Mouse (Mus musculus): Measurements from ENCODE around the gene Fgf15.

Gene Fgf15

DNA sequence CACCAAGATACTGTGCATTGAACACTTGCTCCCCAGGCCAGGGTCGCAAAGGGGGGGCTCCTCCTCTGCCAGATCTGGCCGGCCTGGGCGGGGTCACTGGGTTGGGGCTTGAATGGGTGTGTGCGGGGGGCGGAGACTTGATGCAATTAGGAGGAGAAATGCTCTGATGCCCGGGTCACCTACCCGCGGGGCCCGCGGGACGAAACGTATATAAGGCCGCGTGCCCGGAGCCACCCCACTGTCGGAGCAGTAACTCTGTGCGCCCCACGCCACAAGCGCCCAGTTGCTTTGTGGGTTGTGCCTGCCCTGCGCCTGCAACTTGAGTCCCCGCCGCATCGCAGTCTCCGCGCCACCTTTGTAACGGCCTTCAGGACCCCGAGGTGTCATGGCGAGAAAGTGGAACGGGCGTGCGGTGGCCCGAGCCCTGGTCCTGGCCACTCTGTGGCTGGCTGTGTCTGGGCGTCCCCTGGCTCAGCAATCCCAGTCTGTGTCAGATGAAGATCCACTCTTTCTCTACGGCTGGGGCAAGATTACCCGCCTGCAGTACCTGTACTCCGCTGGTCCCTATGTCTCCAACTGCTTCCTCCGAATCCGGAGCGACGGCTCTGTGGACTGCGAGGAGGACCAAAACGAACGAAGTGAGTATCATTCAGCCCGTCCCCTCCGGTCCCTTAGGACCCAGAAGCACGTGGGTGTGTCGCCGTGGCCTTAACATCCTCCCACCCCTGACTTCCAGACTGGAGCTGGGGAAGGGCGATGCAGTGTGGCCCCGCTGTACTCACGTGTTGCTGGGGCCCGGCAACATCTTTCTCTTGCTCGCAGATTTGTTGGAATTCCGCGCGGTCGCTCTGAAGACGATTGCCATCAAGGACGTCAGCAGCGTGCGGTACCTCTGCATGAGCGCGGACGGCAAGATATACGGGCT lies at the start of gene Fgf15:
TSS of gene Fgf15 (plus strand) at position 238 of the 925 bp plus-strand sequence.
- ATAC-seq (ENCODE audit: insufficient number of reproducible peaks, low FRiP score, low TSS enrichment), result no peak

DNA sequence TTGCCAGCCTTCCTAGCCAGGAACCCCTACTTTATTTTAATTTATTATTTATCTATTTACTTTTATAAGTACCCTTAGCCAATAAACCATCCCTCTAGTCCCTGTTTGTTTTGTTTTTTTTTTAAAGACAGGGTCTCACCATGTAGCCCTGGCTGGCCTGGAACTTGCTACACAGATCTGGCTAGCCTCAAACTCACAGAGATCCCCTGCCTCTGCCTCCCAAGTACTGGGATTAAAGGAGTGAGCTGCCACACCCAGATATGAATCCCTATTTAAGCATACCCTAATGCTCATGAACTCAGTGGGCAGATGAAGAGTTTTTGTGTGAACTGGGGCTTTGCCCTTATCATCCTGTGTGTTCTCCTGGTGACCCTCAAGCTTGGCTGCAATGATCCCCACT lies 49.3 kb upstream of the Fgf15 start, which contains the start of gene Fgf4:
TSS of gene Fgf4 (plus strand) at position 301 of the 400 bp plus-strand sequence.
- ATAC-seq (ENCODE audit: insufficient number of reproducible peaks, low FRiP score, low TSS enrichment), result no peak

DNA sequence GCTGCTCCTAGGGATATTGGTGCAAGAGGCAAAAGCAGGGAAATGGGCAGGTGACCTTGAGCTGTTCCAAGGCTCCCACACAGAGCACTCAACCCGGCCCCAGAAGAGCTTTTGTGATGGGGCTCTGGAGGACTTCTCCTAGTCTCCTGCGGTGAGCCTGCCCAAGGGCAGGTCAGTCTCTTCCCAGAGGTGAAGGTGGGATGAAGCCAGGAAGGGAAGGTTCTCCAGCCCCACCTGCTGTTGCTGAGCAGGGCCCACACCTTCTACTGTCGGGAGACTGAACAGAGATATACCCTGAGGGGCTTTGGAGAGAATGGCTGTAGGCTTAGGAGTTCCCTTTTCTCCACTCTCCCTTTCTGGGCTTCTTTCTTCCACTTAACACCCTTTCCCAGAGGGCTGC lies 45.0 kb upstream of the Fgf15 start:
- no peak for ATAC-seq (ENCODE audit: insufficient number of reproducible peaks, low FRiP score, low TSS enrichment)

DNA sequence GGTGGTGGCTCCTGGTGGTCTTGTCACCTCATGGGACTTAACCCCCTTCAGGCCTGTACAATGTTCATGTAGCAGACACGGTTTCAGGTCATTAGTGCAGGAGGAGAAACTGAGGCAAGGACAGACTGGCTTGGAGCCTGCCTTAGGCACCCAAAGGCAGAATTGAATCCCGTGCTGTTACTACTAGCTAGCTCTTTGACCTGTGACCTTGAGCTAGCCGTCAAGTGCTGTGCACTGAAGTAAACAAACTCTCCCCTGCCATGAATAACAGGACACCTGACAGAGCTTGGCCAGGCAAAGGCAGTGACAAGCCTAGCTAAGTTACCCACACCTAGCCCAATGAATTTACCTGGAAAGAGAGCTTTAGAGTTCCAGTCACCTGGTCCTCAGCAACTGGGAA lies 41.4 kb upstream of the Fgf15 start:
- ATAC-seq (ENCODE audit: insufficient number of reproducible peaks, low FRiP score, low TSS enrichment), result no peak

DNA sequence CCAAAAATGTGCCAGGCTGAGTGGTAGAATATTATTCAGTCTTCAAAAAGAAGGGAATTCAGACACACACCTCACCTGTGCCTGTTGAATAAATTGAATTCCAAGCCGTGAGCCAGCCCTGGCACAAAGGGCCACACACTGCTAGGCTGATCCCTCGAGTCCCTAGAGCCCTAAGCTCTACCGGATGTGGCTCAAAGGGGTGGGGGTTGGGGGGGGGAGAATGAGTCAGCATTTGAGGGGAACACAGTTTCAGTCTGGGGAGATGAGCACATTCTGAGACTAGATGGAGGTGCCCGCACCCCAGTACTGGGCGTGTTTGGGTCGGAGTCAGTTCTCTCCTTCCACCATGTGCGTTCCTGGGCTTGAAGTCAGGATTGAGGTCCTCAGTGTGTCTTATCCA lies 39.2 kb upstream of the Fgf15 start:
- ATAC-seq (ENCODE audit: insufficient number of reproducible peaks, low FRiP score, low TSS enrichment), result no peak

DNA sequence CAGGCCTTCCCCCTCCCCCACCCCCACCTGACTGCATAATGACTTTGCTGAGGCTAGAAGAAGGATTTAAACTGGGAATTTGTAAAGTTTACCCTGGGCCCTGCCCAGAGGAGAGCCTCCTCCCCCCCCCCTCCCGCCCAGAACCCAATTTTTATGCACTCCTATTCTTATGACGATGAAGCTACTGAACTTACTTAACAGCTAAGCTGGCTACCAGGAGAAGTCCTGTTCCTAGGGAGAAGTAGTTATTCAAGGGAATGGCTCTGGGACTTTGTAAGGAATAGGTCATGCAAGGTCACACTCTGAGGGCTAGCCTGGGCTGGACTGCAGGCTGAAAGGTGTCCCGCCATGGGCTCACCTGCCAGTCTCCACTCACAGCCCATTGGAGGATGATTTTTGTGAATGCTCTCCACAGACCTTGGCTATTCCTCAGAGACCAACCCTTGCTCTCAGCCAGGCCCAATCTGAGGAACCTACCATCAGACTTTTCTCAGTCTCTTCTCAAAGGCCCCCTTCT lies 38.4 kb upstream of the Fgf15 start:
- no peak for ATAC-seq (ENCODE audit: insufficient number of reproducible peaks, low FRiP score, low TSS enrichment)

DNA sequence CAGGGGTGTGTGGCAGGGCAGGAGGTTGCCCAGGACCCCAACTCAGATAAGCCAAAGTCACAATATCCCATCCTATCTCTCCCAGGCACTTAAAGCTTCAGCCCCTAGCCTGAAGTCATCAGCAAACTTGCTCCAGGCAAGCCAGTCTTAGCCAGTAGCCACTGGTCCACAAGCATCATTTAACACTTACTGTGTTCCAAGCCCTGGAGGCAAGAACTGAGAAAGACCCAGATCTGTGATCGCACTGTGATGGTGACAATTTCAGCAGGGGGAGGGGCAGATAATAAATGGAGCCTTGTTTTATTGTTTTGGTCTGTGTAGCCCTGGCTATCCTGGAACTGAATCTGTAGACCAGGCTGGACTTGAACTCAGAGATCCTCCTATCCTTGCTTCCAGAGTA lies 37.6 kb upstream of the Fgf15 start:
- no peak for ATAC-seq (ENCODE audit: insufficient number of reproducible peaks, low FRiP score, low TSS enrichment)

DNA sequence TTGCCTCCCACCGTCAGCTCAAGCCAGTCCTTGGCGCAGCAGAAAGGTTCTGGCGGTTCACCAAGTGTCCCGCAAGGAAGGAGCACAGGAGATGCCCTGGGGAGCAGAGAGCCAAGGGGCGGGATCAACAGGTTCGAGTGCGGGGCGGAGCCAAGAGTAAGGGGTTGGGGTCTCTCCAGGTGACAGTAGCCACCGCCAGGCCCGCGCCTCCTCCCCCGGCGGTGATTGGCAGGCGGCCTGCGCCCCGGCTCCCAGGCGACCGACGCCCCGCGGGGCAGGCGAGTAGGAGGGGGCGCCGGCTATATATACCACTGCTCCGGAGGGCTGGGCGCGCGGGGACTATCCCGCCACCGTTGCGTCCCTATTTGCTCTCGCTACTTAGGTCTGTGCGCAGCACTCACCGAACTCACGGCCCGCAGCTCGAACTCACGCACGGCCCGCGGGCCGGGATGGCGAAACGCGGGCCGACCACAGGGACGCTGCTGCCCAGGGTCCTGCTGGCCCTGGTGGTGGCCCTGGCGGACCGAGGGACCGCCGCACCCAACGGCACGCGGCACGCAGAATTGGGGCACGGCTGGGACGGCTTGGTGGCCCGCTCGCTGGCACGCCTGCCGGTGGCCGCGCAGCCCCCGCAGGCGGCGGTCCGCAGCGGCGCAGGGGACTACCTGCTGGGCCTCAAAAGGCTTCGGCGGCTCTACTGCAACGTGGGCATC lies 35.1 kb upstream of the Fgf15 start:
- ATAC-seq (ENCODE audit: insufficient number of reproducible peaks, low FRiP score, low TSS enrichment), result no peak

DNA sequence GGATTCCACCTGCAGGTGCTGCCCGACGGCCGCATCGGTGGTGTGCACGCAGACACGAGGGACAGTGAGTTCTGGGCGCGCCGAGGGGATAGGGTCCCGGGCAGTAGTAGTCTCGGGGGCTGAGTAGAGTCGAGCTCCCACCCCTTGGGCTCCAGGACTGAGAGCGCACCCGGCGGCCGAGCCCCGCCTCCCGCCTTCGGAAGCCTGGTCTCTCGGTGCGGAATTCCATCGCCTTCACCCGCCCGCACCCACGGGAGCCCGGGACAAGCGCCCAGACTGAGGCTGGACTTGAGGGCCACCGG lies 34.6 kb upstream of the Fgf15 start:
- no peak for ATAC-seq (ENCODE audit: insufficient number of reproducible peaks, low FRiP score, low TSS enrichment)

DNA sequence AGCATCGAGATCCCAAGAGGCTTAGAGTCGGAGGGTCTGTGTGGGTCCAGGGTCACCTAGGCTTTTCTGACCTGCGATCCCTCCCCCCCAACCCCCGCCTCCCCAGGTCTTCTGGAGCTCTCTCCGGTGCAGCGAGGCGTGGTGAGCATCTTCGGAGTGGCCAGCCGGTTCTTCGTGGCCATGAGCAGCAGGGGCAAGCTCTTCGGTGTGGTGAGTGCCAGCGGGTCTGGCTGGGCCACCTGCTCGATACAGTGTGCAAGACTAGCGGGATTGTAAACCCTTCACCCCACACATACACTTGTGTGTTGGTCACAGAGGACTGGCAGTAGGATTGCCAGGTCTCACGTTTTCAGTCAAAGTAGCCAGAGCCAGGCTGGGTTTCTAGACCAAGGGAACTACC lies 34.2 kb upstream of the Fgf15 start:
- ATAC-seq (ENCODE audit: insufficient number of reproducible peaks, low FRiP score, low TSS enrichment), result no peak

DNA sequence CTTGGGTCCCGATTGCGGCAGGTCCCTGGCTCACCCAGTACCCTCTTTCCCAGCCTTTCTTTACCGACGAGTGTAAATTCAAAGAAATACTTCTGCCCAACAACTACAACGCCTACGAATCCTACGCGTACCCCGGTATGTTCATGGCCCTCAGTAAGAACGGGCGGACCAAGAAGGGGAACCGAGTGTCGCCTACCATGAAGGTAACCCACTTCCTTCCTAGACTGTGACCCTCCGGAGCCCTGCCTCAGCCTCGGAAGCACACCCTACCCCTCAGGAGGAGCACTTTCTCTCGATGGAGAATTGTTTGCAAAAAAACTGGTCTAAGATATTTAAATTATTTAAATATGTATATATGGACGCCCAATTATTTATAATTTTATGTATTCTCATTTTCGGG lies 33.6 kb upstream of the Fgf15 start:
- no peak for ATAC-seq (ENCODE audit: insufficient number of reproducible peaks, low FRiP score, low TSS enrichment)

DNA sequence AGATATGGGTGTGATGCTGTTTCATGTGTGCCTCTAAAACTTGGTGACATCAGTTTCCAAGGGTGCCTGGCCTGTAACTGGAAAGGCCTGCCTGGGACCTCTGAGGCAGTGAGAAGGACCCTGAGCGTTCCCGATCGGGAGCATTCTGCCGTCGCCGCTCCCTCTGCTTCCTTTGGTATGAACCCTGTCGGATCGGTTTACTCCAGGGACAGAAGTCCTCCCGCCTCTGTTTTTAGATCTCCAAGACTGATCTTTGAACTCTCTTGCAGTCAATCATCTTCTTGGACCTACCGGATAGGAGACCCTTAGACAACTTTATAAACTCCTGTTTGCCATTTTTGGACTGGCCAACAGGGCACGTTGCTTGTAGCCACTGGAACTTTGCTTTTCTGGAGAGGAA lies 33.1 kb upstream of the Fgf15 start:
- ATAC-seq (ENCODE audit: insufficient number of reproducible peaks, low FRiP score, low TSS enrichment), result no peak

DNA sequence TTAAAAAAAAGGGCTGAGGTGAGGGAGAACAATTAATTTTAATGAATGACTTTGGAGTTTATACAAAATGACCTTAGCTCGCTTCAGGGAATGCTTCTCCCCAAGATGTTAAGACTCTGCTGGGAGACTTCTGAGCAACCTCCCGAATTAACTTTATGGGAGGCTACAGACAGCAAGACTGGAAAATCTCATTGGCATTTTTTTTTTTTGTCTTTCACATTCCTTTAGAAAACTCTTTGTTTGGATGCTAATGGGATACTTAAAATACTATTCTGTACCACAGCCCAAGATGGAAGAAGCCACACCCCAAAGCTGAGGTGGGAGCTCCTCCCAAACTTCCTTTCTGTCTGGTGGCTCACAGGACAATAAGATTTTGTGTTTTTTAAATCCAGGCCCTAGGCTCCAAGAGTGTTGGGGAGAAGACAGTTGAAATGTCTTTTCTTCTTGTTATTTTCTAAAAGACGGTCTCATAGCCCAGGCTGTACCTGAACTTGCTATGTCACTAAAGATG lies 32.1 kb upstream of the Fgf15 start:
- no peak for ATAC-seq (ENCODE audit: insufficient number of reproducible peaks, low FRiP score, low TSS enrichment)

DNA sequence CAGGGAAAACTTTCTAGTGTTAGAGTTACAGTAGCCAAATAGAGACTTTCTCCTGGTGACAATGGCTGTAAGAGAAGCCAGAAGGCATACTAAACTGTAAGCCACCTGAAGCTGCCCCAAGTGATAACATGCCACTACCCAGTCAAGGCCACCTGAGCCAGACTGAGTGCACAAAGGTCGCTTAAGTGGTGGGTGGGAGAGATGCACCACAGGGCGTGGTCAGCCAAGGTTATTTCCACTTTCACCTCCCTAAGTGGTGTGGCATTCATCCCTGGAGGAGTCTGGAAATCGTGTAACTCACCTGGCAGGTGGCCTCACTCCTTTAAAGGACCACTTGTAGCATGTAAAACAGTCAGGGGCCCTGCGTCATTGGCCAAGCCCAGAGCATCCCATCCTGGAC lies 29.2 kb upstream of the Fgf15 start:
- ATAC-seq (ENCODE audit: insufficient number of reproducible peaks, low FRiP score, low TSS enrichment), result no peak

DNA sequence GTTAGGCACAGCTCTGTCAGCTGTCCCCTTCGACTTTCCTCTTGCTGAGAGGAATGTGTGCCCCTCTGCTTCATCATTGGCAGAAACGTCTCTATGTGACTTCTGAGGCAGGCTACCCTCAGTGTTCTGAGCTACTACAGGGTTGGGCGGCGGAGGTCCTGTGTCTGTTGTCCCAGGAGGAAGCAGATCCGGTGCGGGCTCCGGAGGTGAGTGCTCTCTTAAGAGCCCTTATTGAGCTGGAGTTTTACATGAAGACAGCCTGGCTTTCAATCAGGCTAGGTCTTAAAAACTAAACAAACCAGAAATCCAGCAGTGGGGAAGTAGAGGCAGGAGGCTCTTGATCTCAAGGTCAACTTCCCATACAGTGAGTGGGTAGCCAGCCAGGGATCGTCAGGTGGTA lies 28.7 kb upstream of the Fgf15 start:
- no peak for ATAC-seq (ENCODE audit: insufficient number of reproducible peaks, low FRiP score, low TSS enrichment)

DNA sequence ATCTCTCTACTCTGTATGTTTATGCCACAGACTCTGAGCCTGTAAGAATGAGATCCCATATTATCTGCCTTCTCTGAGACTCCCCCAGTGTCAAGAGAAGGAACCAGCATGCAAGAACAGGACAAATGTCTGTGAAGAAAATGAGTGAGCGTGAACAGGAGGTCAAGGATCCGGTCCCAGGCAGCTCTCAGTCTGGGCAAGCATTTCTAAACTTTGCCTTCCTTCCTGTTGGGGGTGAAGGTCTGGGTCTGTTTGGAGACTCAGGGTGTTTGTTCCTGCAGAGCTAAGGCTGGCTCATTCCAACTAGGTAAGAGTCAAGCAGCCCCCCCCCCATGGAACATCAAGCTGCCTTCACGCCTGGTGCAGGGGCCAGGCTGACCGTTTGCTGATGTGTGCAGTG lies 23.9 kb upstream of the Fgf15 start:
- no peak for ATAC-seq (ENCODE audit: insufficient number of reproducible peaks, low FRiP score, low TSS enrichment)

DNA sequence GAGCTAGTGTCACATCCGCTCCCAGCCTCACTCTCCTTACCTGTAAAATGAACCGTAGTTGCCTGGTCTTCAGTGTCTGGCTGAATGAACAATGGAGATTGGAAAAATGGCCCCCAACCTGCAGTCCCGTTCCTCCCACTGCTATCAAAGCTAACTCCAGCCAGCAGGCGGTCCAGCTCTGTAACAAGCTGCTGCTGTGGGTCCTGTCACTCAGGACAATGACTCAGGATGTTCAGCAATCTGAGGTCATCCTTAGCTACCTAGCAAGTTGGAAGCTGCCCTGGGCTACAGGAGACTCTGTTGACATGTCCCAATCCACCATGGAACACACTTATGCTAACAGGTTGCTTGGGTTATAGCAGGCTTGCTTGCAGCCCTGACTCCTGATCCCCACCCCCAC lies 23.2 kb upstream of the Fgf15 start:
- ATAC-seq (ENCODE audit: insufficient number of reproducible peaks, low FRiP score, low TSS enrichment), result no peak

DNA sequence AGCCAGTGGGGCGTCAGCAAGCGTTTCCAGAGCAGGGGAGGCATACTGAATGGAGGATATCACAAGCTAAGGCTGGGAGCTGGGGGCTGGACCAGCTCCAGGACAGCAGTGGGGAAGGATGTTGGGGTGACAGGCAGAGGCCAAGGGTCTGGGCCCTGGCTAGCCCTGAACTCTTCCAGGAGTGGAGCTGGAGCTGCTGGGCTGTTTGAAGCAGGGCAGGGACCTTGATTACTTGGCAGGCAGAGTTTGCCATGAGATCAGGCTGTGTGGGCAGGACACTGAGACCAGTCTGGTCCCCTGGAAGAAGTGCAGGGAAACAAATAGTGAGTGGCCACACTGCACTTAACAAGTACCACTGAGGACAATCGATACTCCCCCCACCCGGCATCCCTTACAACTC lies 22.1 kb upstream of the Fgf15 start:
- no peak for ATAC-seq (ENCODE audit: insufficient number of reproducible peaks, low FRiP score, low TSS enrichment)

DNA sequence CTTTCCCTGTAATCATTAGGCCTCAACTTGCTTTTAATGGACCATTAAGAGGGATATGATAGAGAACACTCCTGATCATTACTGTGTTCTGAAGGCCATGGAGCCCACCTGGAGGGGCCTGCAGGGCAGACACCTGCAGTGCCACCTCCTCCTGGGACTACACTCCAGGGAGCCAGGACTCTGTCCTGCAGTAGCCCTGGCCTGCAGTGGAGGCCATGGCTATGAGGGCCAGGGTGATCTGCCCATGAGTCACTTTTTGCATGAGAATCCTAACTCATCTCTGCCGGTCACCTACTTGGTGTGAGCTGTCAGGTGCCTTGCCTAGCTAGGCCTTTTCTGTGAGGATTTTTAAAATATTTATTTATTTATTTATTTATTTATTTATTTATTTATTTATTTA lies 17.9 kb upstream of the Fgf15 start:
- ATAC-seq (ENCODE audit: insufficient number of reproducible peaks, low FRiP score, low TSS enrichment), result no peak

DNA sequence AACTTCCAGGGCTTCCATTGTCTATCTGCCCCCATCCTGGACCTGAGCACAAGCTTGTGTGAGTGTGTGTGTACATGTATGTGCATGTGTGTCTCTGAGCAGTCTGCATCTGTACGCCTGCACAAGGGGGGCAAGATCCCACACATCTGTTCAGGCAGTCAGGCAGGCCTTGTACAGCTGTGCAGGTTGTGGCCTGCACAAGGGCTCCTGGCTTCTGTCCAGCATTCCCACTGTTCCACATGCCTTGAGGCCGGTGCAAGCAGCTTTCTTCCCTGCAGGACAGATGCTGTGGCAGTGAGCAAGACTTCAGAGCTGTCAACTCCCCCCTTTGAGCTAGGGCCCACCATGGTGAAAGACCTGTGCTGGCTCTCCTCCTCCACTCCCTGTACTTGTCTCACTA lies 13.2 kb upstream of the Fgf15 start:
- no peak for ATAC-seq (ENCODE audit: insufficient number of reproducible peaks, low FRiP score, low TSS enrichment)

DNA sequence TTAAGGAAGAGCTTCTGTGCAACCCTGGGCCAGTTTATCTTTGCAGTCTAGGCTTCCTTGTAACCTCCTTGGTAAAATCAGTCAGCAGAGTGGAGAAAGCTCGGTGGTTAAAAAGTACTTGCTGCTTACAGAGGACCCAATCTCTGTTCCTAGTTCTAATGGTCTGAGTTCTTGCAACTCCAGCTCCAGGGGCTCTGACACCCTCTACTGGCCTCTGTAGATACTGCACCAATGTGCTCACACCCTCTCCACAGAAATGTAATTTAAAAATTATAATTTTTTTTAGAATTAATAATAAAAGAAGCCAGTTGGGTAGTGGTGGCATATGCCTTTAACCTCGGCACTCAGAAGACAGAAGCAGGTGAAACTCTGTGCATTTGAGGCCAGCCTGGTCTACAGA lies 8.7 kb upstream of the Fgf15 start:
- ATAC-seq (ENCODE audit: insufficient number of reproducible peaks, low FRiP score, low TSS enrichment), result no peak

All from cerebellum, adult (tissue).